Mouse (Mus musculus): Measurements from ENCODE around the gene Dap3. TPM values are rescaled to one million over a fixed set of nuclear protein-coding genes. Genes with fewer than 3 reads are reported as not detected.
A peak's percentile ranks its signal among the peaks of the same experiment; 100 is the strongest.
"Not testable (repeated sequence)": the region's sequence is repeated elsewhere in the genome, so short reads cannot be mapped to it uniquely, and the experiment has no call there.

The Dap3 gene
- total RNA-seq, 1 experiment from 2014 or later, result 58.2 TPM

DNA sequence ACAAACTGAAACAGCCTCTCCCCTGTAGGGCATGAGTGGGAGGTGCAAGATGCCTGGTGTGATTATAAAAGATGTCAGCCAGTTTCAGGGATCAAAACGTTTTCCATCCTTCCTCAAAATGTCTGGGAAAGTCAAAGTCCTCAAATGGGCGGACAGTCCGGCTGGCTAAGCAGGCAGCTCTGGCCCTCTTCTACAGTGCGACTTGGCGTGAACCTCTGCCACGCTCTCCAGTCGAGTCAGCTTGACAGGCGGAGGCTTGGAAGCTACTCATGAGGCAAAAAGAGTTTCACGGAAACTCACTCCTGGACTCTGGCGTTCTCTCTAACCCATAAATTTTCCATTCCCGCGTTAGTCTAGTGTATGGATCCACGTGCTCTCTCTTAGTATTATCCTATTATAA, 32.0 kb downstream of the Dap3 start:
- ATAC-seq (replicated peaks; ENCODE audit: insufficient number of reproducible peaks, low FRiP score, low TSS enrichment, poor library complexity, severe bottlenecking), result no peak

GRCm38 (mm10) chr3:88914384-88914810, 36.6 kb downstream of the Dap3 start:
- ATAC-seq (replicated peaks; ENCODE audit: insufficient number of reproducible peaks, low FRiP score, low TSS enrichment, poor library complexity, severe bottlenecking), result no peak

DNA sequence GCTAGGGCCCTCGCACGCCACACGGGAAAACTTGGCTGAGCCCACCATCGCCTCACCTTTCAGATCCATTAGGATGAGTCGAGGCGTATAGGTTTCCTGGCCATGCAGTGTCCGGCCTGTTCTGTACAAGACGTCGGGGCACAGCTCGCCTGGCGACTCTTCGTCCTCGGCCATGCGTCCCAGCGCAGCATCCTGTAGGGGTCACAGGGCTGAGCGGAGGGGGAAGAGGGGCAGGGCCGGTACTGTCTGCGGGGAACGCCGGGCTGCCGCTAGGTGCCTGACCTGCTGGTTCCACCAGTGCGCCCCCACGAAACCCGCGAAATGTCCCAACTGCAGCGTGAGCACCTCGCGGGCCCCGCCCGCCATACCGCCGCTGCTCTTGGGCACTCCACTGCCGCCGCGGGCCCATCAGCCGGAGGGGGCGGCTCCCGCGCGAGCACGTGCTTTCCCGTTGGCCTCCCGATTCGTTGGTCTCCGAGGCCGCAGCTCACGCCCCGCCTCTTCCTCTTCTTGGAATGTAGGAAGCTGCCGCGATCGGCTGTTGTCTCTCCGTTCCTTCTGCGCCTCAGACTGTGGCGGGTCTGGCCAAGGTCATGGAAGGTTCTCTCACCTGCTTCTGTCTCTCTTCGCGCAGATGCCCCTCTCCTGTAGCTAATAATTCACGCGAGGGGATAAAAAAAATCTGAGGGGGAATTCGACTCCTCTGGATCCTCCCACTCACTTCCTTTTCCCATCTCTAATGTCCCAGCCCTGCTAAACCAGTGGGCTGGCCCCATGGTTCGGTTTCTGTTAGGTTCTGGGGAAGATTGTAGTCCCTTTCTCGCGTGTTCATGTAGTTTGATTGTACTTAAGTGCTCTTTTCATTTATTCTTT, 37.2 kb downstream of the Dap3 start, which contains the start of gene Msto1:
Msto1 (minus strand) TSS at position 489 of the 873 bp plus-strand sequence.
- peak; percentile 95 for ATAC-seq (replicated peaks; ENCODE audit: insufficient number of reproducible peaks, low FRiP score, low TSS enrichment, poor library complexity, severe bottlenecking)

GRCm38 (mm10) chr3:88912585-88912984, 38.4 kb downstream of the Dap3 start:
- no peak for ATAC-seq (replicated peaks; ENCODE audit: insufficient number of reproducible peaks, low FRiP score, low TSS enrichment, poor library complexity, severe bottlenecking)

DNA sequence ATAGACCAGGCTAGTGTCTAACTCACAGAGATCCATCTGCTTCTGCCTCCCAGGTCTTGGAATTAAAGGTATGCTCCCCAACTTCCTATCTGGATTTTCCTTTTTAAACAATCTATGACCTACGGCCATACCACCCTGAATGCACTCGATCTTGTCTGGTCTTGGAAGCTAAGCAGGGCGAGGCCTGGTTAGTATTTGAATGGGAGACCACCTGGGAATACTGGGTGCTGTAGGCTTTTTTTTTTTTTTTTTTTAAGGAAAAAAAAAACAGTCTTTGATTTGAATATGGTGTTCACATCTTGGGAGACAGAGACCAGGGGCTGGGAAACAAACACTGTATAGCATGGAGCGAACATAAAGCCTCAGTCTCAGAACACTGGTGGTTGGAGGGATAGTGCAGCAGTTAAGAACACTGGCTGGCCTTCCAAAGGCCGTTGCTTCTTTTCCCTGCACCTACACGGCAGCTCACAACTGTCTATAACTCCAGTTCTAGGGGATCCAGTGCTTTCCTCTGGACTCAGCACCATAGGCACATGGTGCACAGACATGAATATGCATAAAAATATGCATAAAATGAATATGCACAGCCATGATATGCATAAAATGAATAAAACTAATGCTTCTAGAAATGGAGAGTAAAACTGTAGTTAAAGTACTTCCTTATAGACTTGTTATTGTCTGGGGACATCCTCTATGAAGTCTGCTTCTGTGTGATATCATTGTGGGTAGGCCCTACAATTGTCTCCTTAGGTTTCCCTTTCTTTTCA, 44.4 kb downstream of the Dap3 start:
- no peak for ATAC-seq (replicated peaks; ENCODE audit: insufficient number of reproducible peaks, low FRiP score, low TSS enrichment, poor library complexity, severe bottlenecking)

DNA sequence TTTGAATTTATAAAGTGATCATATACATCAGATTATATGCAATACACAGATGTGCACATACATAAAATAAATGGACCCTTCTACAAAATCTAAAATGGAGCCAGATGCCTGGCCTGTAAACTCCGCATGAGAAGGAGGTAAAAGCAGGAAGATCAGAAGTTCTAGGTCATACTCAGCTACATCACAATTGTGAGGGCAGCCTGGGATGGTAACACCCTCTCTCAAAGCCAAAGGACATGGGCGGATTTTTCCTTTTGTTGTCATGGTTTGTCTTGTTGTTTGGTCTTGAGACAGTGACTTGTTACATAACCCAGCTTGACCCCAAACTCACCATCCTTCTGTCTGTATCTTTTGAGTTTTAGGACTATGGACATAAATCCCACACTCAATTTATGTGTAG, 45.2 kb downstream of the Dap3 start:
- ATAC-seq (replicated peaks; ENCODE audit: insufficient number of reproducible peaks, low FRiP score, low TSS enrichment, poor library complexity, severe bottlenecking), result no peak

DNA sequence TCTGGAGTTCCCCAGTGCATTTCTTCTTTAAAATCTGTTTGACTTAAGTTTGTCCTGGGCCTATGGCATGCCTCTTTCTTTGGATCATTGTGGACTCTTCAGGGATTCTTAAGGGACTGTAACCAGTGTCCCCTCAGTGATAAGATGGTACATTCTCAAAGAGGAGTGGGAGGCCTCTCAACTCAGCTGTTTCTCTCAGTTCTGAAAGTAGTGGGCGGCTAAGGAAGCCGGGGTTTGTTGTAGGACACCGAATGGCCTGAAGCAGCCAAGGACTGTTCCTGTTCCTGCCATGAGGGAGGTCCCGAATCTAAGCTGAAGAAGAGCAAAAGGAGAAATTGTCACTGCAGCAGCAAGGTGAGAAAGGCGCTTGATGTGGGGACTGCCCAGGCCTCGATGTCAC, 45.8 kb downstream of the Dap3 start:
- ATAC-seq (replicated peaks; ENCODE audit: insufficient number of reproducible peaks, low FRiP score, low TSS enrichment, poor library complexity, severe bottlenecking), result no peak

DNA sequence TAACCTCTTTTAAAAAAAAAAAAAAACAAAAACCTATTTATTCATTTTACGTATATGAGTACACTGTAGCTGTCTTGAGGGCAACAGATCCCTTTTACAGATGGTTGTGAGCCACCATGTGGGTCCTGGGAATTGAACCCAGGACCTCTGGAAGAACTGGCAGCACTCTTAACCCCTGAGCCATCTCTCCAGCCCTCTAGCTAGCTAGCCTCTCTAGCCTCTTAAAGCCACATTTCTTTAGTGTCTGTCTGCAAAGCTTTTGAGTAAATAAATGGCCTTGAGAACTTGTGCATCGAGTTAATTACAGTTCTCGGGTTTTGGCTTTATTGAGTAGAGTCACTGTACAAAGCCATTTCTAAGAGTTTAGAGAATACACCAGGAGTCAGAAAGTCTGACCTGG, 46.2 kb downstream of the Dap3 start:
- no peak for ATAC-seq (replicated peaks; ENCODE audit: insufficient number of reproducible peaks, low FRiP score, low TSS enrichment, poor library complexity, severe bottlenecking)

DNA sequence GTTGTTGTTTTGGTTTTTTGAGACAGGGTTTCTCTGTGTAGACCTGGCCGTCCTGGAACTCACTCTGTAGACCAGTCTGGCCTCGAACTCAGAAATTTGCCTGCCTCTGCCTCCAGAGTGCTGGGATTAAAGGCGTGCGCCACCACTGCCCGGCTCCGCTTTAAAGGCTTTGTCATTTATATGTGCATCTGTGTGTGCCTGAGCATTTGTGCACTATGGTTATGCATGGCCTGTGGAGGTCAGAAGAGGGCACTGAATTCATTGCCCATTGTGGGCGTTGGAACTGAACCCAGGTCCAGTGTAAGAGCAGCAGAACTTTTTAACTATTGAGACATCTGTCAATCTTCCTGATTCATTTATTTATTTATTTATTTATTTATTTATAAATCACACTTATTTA, 58.0 kb downstream of the Dap3 start:
- ATAC-seq (replicated peaks; ENCODE audit: insufficient number of reproducible peaks, low FRiP score, low TSS enrichment, poor library complexity, severe bottlenecking), result not testable (repeated sequence)

DNA sequence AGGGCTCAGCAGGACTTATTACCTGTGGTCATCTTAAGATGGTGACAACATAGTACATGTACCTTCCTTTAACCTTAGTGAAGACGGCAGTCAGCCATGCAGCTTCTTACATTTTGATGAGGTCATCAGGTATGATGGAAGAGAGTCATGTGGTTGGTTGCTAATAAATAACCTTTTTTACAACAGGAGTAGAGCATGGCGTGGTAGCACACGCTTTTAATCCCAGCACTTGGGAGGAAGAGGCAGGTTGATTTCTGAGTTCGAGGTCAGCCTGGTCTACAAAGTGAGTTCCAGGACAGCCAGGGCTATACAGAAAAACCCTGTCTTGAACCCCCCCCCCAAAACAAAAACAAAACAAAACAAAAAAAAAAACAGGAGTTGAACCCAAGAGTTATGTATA, 68.4 kb downstream of the Dap3 start:
- not testable (repeated sequence) for ATAC-seq (replicated peaks; ENCODE audit: insufficient number of reproducible peaks, low FRiP score, low TSS enrichment, poor library complexity, severe bottlenecking)

Other genes starting within 250 kb of the Dap3 start
- gene Rit1, start 234.3 kb downstream of the Dap3 start, total RNA-seq (2017), result 49.6 to 61.6 TPM (median 59.0 TPM) in 3 replicates
- 3.3 to 9.0 TPM (median 3.9 TPM) in 3 replicates for gene Syt11, start 176.0 kb downstream of the Dap3 start, total RNA-seq (2017)
- gene Gon4l, start 116.0 kb downstream of the Dap3 start, total RNA-seq (2017), result 16.2 to 57.1 TPM (median 26.3 TPM) in 3 replicates
- 8.1 to 11.7 TPM (median 11.6 TPM) in 3 replicates for gene Msto1, start 37.2 kb downstream of the Dap3 start, total RNA-seq (2017)
- gene Ash1l, start 559 bp downstream of the Dap3 start, total RNA-seq (2017), result 40.6 to 78.1 TPM (median 41.7 TPM) in 3 replicates
- gene Rusc1, start 142.1 kb upstream of the Dap3 start, total RNA-seq (2017), result 15.7 to 30.9 TPM (median 22.4 TPM) in 3 replicates
- gene Gm43738, start 149.9 kb upstream of the Dap3 start, total RNA-seq (2017), result not detected in 3 replicates
- 37.2 to 55.7 TPM (median 39.0 TPM) in 3 replicates for gene Fdps, start 150.8 kb upstream of the Dap3 start, total RNA-seq (2017)
- gene Pklr, start 185.0 kb upstream of the Dap3 start, total RNA-seq (2017), result not detected in 3 replicates
- gene Hcn3, start 209.0 kb upstream of the Dap3 start, total RNA-seq (2017), result not detected in 3 replicates
- gene Clk2, start 213.6 kb upstream of the Dap3 start, total RNA-seq (2017), result 81.2 to 140 TPM (median 118 TPM) in 3 replicates
- gene Scamp3, start 226.3 kb upstream of the Dap3 start, total RNA-seq (2017), result 23.2 to 55.0 TPM (median 23.6 TPM) in 3 replicates
- gene Fam189b, start 232.0 kb upstream of the Dap3 start, total RNA-seq (2017), result 4.9 to 45.4 TPM (median 15.8 TPM) in 3 replicates

Measured in monocyte, adult 5-6 weeks (primary cell).